Mouse (Mus musculus) liver, postnatal 0 days (tissue): ENCODE measurements around the gene Pcnx2.

Experiments used
- CTCF ChIP-seq: sonication (generic); IDR thresholded peaks from 2 replicates; pipeline ENCODE4 v1.5.1; 2016; ENCODE audit warnings: antibody characterized with exemption, low read depth
- EP300 ChIP-seq: IDR thresholded peaks from 2 replicates; pipeline ENCODE4 v1.6.1; 2016; ENCODE audit warnings: antibody characterized with exemption, low read depth, mild to moderate bottlenecking

DNA sequence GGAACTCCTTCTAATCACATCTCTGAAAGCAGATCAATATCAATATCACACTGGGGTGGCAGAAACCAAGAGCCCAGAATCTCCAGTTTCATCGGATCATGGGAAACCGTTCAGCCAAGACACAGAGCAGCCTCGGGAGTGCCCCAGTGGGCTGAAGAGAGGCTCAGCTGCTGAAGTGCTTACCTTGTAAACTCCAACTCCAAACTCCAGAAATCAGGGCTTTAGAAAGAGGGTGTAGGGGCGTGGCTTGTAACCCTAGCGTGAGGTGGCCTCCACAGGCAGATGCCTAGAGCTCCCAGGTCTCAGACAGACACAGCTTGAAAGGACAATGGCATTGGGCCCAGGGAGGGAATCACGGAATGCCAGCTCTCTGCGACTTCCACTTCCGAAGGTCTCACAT is 170.3 kb downstream of the Pcnx2 start:
- TF ChIP-seq EP300: no peak
- TF ChIP-seq CTCF: no peak
